Mouse (Mus musculus): ENCODE measurements at regions not wholly inside any gene's neighbourhood (a gene's known extent, or its start where the extent isn't known, plus 50 kb on each side); places are given as distances from the start of the nearest gene placed in this dataset.

GRCm38 (mm10) chr8:41648276-41648675 is 231.4 kb upstream of the Frg1 start:
- DNase-seq: no peak

GRCm38 (mm10) chr8:41644626-41645025 is 227.8 kb upstream of the Frg1 start:
- no peak for DNase-seq

GRCm38 (mm10) chr8:41623841-41624240 is 207.0 kb upstream of the Frg1 start:
- no peak for DNase-seq

- DNase-seq: no peak
These were observed 183.4 kb upstream of the Frg1 start for GRCm38 (mm10) chr8:41600255-41600654.

- DNase-seq: no peak
These were observed 177.6 kb upstream of the Frg1 start for GRCm38 (mm10) chr8:41594446-41594845.

- no peak for DNase-seq
These were observed 176.8 kb upstream of the Frg1 start for GRCm38 (mm10) chr8:41593666-41594042.

- no peak for DNase-seq
These were observed 176.1 kb upstream of the Frg1 start for GRCm38 (mm10) chr8:41592741-41593665.

GRCm38 (mm10) chr8:41592174-41592573 is 175.3 kb upstream of the Frg1 start:
- DNase-seq: no peak

GRCm38 (mm10) chr8:41588157-41588556 is 171.3 kb upstream of the Frg1 start:
- no peak for DNase-seq

- DNase-seq: peak; percentile 52
These were observed 156.4 kb upstream of the Frg1 start for GRCm38 (mm10) chr8:41573027-41573885.

- DNase-seq: no peak
These were observed 153.7 kb upstream of the Frg1 start for GRCm38 (mm10) chr8:41570566-41570965.

- no peak for DNase-seq
These were observed 145.1 kb upstream of the Frg1 start for GRCm38 (mm10) chr8:41561995-41562394.

GRCm38 (mm10) chr8:41556819-41557218 is 139.9 kb upstream of the Frg1 start:
- DNase-seq: no peak

- no peak for DNase-seq
These were observed 136.1 kb upstream of the Frg1 start for GRCm38 (mm10) chr8:41552747-41553534.

- no peak for DNase-seq
These were observed 135.1 kb upstream of the Frg1 start for GRCm38 (mm10) chr8:41551925-41552414.

GRCm38 (mm10) chr8:41550095-41550420 is 133.2 kb upstream of the Frg1 start:
- no peak for DNase-seq

GRCm38 (mm10) chr8:41549220-41550094 is 132.6 kb upstream of the Frg1 start:
- DNase-seq: no peak

- DNase-seq: no peak
These were observed 131.0 kb upstream of the Frg1 start for GRCm38 (mm10) chr8:41547730-41548368.

- DNase-seq: no peak
These were observed 115.3 kb upstream of the Frg1 start for GRCm38 (mm10) chr8:41532212-41532611.

- DNase-seq: no peak
These were observed 112.7 kb upstream of the Frg1 start for GRCm38 (mm10) chr8:41529581-41529980.

- no peak for DNase-seq
These were observed 109.4 kb upstream of the Frg1 start for GRCm38 (mm10) chr8:41526283-41526682.

Data from adrenal gland, postnatal 25 days (tissue).